Mouse (Mus musculus) layer of hippocampus, adult 9-10 months (tissue): ENCODE measurements at regions not wholly inside any gene's neighbourhood (a gene's known extent, or its start where the extent isn't known, plus 50 kb on each side); places are given as distances from the start of the nearest gene placed in this dataset.

ENCODE experiments used
- DNase-seq: peaks from one replicate; pipeline ENCODE4 v3.0.0; 2022; ENCODE audit warnings: low spot score

DNA sequence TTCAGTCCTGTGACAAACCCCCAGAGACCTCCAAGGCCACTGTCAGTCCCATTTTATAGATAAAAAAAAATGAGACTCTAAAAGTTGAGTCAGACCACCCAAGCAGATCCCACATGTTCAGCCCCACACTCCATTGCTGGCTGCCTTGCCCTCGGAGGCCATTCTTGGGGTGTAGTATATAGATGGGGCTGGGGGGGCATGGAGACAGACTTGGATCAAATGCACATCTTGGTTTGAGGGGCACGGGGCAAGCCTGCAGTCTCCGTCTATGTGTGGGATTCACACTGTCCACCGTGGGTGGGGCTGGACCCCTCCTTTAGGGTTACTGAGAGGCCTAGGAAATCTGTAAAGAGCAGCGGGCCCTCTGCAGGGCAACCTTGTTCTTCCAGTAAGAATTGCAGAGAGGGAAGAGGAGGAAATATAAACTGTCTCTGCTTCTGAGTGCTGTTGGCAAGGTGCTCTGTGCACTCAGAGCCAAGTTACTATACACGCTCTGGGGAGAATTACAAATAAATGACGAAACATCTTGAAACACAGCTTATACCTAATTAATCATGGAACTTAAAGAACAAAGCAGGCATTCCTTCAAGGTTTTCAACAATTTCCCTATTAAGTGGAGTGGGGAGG is 184.4 kb upstream of the Habp2 start:
- no peak for DNase-seq

DNA sequence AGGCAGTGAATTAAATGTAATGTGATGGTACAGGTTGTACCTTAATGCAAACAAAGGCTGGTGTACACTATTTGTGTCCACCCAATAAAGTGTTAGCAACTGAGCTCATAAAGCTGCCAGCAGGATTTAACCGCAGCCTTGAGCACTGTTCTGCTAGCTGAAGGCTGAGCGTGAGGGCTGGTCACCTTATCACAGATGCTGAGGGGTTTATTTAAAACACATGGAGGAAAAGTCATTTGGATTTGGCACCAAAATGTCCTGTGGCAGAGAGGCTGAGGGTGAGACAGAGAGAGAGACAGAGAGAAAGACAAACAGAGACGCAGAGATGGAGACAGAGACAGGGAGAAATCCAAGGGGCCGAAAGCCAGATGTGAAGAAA is 181.9 kb upstream of the Habp2 start:
- DNase-seq, result no peak

DNA sequence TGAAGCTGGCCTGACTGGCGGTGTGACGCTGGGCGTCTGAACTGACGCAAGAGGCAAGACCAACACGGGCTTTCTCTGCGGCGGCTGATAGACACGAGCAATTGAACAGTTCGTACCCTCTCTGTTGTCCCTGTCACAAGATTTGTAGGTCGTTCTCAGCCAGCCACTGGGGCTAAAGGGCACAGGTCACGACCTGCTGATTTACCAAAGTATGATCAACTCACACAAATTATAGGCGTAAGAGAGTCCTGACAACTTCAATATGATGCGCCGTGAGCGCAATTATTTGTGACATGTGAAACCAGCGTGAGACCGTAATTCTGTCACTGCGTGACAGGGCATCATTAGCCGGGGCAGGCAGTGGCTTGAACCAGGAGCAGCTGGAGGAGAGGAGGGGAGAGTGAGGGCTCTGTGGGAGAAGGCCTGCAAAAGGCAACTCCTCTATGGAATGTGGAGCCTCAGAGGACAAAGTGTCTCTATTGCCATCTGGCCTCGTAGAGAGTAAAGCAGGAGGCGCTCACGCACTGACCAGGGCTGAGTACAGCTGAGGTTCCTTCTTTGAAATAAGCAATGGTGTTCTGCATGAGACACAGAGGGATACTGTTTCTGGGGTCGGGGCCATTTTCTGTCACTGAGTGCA is 181.4 kb upstream of the Habp2 start:
- no peak for DNase-seq

- DNase-seq, result no peak
Observed at GRCm38 (mm10) chr19:56108796-56109195, 178.1 kb upstream of the Habp2 start.

- no peak for DNase-seq
Observed at GRCm38 (mm10) chr19:56115552-56116284, 171.2 kb upstream of the Habp2 start.

DNA sequence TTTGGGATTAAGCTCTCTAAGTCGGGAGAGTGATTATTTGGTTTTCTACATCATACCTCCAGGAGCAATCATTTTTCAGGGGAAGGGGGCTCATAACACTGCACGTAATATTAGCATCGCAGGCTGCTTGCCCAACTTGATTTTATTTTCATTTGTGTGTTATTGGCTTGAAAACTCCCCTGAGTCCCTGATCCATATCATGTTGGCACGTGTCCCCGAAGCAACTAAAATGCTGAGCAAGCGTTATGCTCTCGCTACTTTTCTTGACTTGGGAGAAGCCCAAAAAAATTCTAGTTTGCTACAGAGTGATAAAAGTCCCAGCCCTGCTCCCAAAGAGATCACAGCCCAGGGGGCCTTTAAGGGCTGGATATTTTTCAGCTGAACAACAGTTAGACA is 170.7 kb upstream of the Habp2 start:
- no peak for DNase-seq

DNA sequence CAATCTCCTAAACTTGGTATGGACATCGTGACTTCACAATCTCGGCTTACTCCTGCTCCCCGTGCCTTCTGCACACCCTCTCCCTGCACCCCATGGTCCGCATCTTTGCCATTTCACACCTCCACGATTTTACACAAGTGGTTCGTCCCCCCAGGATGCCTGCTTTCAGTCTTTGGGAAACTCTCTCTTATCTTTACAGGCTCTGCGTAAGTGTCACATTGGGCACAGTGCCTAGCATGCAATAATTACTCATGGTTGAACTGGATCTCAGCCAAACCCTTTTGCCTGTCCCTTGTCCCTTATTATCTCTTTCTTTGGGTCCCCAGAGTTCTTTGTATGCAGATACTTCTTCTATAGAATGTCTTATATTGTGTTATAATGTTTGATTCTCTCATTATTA is 166.2 kb upstream of the Habp2 start:
- DNase-seq, result no peak

DNA sequence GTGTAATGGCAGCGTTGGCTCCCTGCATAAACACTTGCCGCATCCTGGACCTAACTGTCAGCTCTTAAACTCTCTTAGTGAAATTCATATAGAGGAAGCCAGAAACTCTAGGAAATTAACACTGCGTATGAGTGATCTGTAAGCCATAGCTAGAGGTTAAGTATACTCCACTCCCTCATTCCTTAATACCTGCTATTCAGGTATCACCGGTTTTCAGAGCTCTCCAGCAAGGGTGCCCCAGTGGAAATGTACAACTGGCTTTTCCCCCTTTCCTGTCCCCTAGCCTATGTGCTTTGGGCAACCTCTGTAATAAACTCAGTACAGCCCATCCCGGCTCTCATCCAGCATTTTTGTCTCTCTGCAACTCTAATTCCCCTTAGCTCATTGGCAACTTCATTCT is 164.8 kb upstream of the Habp2 start:
- DNase-seq, result no peak

GRCm38 (mm10) chr19:56131556-56131955 is 155.4 kb upstream of the Habp2 start:
- peak; percentile 5 for DNase-seq

GRCm38 (mm10) chr19:56132911-56133562 is 153.9 kb upstream of the Habp2 start:
- DNase-seq, result no peak

DNA sequence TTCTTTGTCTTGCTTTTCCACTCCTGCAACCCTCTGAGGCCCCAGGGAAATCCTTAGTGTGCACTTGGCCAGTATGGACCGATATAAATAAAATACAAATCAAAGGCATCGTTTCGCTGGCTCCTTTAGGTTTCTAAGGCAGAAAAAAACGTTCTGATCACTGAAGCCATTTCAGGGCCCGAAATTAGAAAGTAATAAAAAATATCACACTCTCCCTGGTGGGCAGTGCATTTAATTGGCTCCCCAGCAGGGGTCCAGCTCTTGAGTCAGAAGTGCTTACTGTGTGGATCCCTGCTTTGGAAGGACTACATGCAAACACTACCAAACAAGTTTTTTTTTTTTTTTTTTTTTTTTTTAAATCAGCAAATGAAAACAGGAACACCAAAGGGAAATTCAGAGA is 153.4 kb upstream of the Habp2 start:
- DNase-seq, result no peak

DNA sequence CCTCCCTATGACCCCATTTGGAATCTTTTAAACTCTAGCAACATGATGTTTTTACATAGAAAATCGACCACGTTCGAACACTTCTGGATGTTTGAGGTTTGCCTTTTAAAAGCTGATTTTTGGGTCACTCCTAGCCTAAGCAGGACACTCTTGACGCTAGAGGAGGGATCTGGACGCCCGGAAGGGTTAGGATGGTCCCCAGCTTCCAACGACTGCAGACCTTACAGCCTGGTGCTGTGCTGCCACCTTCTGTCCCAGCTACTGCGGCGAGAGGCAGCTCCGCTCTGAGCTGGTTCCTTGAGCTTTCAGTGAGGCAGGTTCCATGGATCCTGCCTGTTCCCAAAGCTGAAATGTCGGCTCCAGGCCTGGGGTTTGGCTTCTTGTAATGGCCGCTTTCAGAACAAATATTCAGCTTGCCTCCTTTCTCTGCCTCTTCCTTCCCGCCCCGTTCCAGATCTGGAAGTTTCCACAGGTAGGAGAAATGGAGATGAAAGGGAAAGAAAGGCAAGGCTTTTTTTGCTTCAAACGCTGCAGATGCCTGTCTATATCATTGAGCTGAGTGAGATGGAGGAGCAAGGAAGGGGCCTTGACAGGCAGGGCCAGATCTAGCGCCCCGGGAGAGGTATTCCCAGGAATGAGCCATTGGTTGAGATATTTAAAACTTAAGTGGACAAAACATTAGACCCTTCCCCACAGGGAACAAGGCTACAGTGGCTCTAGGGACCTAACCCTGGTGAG is 152.7 kb upstream of the Habp2 start:
- peak; percentile 12 for DNase-seq

- DNase-seq, result no peak
Observed at GRCm38 (mm10) chr19:56135306-56135928, 151.5 kb upstream of the Habp2 start.

- DNase-seq, result no peak
Observed at GRCm38 (mm10) chr19:56140540-56140939, 146.4 kb upstream of the Habp2 start.

GRCm38 (mm10) chr19:56144221-56144620 is 142.7 kb upstream of the Habp2 start:
- DNase-seq, result no peak

DNA sequence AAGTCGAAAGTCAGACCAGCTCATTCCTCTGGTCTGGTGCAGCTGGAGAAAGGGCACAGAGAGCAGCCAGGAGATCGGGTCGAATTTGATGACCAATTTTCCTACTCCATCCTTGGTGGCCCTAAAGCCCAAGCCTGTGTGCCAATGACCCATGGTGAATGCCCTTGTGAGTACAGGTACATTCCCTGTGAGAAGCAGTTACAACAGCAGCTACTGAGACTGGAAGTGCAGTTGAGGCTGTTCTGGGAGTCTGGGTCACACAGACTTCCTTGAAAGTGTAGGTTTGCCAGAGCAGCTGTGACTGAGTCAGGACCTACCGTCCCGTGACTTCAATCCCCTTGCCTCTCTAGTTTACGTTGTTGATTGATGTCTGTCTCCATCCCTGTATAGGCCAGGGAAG is 129.8 kb upstream of the Habp2 start:
- no peak for DNase-seq

DNA sequence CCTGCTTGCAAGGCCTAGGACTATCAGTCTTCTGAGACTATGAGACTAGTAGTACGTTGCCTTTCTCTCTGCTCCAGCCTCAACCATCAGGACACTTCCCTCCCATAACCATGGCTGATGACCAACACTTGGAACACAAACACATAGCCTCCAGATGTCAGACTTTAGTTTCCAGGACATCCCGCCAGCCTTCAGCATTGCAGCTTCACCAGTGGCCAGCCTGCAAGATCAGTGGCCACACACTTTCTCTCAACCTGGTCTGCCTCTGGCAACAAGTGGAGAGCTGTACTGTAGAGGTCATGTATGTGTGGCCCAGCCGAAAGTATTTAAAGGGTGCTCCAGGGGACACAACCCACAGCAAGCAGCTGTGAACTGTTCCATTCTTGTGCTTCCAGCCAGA is 124.8 kb upstream of the Habp2 start:
- no peak for DNase-seq

- DNase-seq, result no peak
Observed at GRCm38 (mm10) chr19:56169133-56169997, 117.6 kb upstream of the Habp2 start.

- DNase-seq, result no peak
Observed at GRCm38 (mm10) chr19:56169998-56170274, 117.0 kb upstream of the Habp2 start.

DNA sequence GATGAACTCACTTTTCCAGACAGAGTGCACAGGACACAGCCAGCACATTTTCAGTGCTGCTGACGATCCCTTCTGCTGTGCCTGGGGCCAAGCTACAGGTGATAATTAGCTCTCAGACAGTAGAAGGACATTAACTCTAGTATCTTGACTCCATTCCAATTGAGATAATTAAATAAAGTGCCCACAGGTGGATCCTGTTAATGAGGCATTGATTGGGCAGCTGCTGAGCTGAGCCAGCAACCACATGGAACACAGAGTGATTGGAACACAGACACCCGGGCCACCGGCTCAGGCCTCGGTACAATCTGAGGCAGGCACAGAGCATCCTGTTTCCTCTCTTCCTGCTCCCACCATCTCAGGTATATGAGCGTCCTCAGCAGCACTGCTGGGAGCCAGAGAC is 114.5 kb upstream of the Habp2 start:
- DNase-seq, result no peak

- DNase-seq, result no peak
Observed at GRCm38 (mm10) chr19:56176059-56176458, 110.9 kb upstream of the Habp2 start.
